Mouse (Mus musculus): ENCODE measurements around the gene Igsf8.

DNA sequence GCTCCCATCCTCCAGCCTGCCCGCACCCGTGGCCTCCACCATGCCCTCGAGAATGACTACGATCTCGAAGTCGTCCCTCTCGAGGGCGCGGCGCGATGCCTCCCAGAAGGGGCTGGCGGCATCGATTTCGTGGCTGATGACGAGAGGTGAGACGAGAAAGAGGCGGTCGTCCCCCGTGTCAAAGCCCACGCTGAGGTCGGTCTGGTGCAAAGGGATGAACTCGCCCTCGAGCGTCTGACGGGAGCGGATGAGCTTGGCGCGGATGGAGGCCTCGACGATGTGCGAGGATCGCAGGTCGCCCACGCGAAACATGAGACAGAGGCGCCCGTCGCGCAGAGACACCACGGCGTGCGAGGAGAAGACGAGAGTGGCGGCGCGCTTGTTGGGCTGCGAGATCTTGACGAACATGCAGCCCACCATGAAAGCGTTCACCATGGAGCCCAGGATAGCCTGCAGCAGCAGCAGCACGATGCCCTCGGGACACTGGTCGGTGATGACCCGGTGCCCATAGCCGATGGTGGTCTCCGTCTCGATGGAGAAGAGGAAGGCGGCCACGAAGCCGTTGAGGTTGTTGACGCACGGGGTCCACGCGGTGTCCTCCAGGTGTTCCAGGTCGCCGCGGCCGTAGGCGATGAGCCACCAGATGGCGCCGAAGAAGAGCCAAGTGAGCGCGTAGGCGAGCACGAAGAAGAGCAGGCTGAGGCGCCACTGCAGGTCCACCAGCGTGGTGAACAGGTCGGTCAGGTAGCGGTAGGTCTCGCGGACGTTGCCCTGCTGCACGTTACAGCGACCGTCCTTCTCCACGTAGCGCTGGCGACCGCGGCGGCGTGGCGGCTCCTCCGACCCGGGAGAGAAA, 64.5 kb downstream of the Igsf8 start:
- TF ChIP-seq CTCF (IDR thresholded peaks at IDR 0.05; ENCODE audit: low read depth, low read length) = no peak
- TF ChIP-seq GATA1 (IDR thresholded peaks at IDR 0.05; ENCODE audit: borderline replicate concordance, low read length) = no peak
- TF ChIP-seq TAL1 (conservative IDR thresholded peaks at IDR 0.05; ENCODE audit: low read depth, low read length) = no peak

All from G1E (cell line).